Mouse (Mus musculus): ENCODE measurements around the gene Cyth3.

Gene Cyth3

GRCm38 (mm10) chr5:143668884-143669283 lies 46.6 kb downstream of the Cyth3 start:
- in situ Hi-C loops (cut with MboI) = no loop called here

- in situ Hi-C loops (cut with MboI) = no loop called here
Observed at GRCm38 (mm10) chr5:143669393-143669792, 47.1 kb downstream of the Cyth3 start.

- in situ Hi-C loops (cut with MboI) = no loop called here
Observed at GRCm38 (mm10) chr5:143669839-143670238, 47.6 kb downstream of the Cyth3 start.

- in situ Hi-C loops (cut with MboI) = no loop called here
Observed at GRCm38 (mm10) chr5:143670740-143671415, 48.6 kb downstream of the Cyth3 start.

GRCm38 (mm10) chr5:143674576-143674975 lies 52.3 kb downstream of the Cyth3 start:
- in situ Hi-C loops (cut with MboI) = no loop called here

- in situ Hi-C loops (cut with MboI) = no loop called here
Observed at GRCm38 (mm10) chr5:143676218-143676985, 54.2 kb downstream of the Cyth3 start.

GRCm38 (mm10) chr5:143677363-143677762 lies 55.1 kb downstream of the Cyth3 start:
- in situ Hi-C loops (cut with MboI) = no loop called here

- in situ Hi-C loops (cut with MboI) = no loop called here
Observed at GRCm38 (mm10) chr5:143678634-143679271, 56.5 kb downstream of the Cyth3 start.

- in situ Hi-C loops (cut with MboI) = no loop called here
Observed at GRCm38 (mm10) chr5:143679654-143680053, 57.4 kb downstream of the Cyth3 start.

- in situ Hi-C loops (cut with MboI) = no loop called here
Observed at GRCm38 (mm10) chr5:143683696-143684095, 61.4 kb downstream of the Cyth3 start.

GRCm38 (mm10) chr5:143684911-143685390 lies 62.7 kb downstream of the Cyth3 start:
- in situ Hi-C loops (cut with MboI) = no loop called here

- in situ Hi-C loops (cut with MboI) = no loop called here
Observed at GRCm38 (mm10) chr5:143686456-143686855, 64.2 kb downstream of the Cyth3 start.

- in situ Hi-C loops (cut with MboI) = no loop called here
Observed at GRCm38 (mm10) chr5:143687589-143687988, 65.3 kb downstream of the Cyth3 start.

- in situ Hi-C loops (cut with MboI) = no loop called here
Observed at GRCm38 (mm10) chr5:143690392-143690791, 68.1 kb downstream of the Cyth3 start.

GRCm38 (mm10) chr5:143690926-143691325 lies 68.7 kb downstream of the Cyth3 start:
- in situ Hi-C loops (cut with MboI) = no loop called here

GRCm38 (mm10) chr5:143696323-143696722 lies 74.1 kb downstream of the Cyth3 start:
- in situ Hi-C loops (cut with MboI) = no loop called here

GRCm38 (mm10) chr5:143698454-143698853 lies 76.2 kb downstream of the Cyth3 start:
- in situ Hi-C loops (cut with MboI) = no loop called here

- in situ Hi-C loops (cut with MboI) = no loop called here
Observed at GRCm38 (mm10) chr5:143700247-143700646, 78.0 kb downstream of the Cyth3 start.

- in situ Hi-C loops (cut with MboI) = no loop called here
Observed at GRCm38 (mm10) chr5:143701074-143701473, 78.8 kb downstream of the Cyth3 start.

- in situ Hi-C loops (cut with MboI) = no loop called here
Observed at GRCm38 (mm10) chr5:143704875-143705658, 82.8 kb downstream of the Cyth3 start.

- in situ Hi-C loops (cut with MboI) = no loop called here
Observed at GRCm38 (mm10) chr5:143705659-143705982, 83.4 kb downstream of the Cyth3 start.

All from mature B cell (primary cell).